Mouse (Mus musculus) ovary, postnatal 10 days (tissue): ENCODE results near the gene Adipor2.

Experiments used
- DNase-seq: peaks from one replicate; pipeline ENCODE4 v3.0.0; 2022; ENCODE audit warnings: low spot score

Gene Adipor2

DNA sequence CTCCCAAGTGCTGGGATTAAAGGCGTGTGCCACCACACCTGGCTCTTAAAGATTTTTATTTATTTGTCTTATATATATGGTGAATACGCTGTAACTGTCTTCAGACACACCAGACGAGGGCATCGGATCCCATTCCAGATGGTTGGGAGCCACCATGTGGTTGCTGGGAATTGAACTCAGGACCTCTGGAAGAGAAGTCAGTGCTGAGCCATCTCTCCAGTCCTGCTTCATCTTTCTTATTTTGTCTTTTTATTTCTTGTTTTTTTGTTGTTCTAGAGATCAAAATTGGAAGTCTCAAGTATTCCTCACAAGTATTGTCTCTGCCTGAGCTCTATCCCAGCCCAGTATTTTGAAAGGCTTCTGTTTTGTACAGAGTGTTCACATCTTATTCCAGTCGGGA, 2.9 kb upstream of the Adipor2 start:
- DNase-seq = no peak

DNA sequence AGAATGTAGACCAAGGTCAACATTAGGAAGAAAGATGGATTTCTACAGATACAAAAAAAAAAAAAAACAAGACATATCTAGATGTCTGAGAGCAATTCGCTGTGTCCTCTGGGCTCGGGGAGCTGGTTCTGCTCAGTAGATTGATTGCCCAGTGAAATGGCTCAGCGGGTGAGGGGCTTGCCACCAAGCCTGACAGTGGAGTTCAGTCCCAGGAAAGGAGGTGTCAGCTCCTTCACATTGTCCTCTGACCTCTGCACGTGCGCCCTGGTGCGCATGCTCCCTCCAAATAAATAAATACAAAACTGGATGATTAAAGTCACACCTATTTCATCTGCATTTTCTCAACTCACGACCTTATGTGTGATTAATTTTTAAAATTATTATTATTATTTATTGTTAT, 1.9 kb upstream of the Adipor2 start:
- no peak for DNase-seq

GRCm38 (mm10) chr6:119418392-119419251, 1.1 kb upstream of the Adipor2 start:
- DNase-seq = no peak

GRCm38 (mm10) chr6:119417821-119418220, 317 bp upstream of the Adipor2 start:
- DNase-seq = no peak

GRCm38 (mm10) chr6:119416643-119417042, 861 bp downstream of the Adipor2 start:
- DNase-seq = no peak

DNA sequence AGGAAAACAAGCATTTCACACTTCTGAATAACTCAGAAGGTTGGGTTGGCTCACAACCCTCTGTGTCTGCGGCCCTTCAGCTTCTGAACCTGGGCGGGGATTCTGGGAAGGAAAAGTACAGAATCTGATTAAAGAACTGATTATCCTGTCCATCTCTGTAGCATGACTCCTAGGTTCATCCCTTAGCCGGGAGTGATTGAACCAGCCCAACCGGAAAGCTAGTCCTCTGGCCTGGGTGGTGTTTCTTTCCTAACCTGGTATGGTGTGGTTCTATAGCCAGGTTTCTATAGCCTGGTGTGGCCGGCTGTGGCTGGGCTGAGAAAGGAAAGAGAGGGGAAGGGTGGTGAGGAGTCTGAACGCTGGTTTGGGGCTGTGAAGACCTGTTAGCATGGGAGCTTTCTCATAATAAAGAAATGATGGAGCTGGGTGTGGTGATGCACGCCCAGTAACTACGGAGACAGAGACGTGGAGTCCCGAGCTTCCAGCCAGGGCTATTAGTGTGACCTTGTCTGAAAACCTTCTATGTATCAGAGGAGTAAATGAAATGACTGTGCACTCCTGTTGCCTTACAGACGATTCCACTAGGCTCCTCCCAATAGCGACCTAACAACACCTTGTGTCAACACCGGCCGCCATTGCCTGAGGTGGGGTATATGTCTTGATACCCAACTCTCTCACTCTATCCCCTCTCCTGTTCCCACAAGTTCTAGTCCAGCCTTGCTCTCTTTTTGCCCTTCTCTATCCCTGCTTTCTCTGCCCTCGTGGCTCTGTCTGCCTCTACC, 3.1 kb downstream of the Adipor2 start:
- no peak for DNase-seq

DNA sequence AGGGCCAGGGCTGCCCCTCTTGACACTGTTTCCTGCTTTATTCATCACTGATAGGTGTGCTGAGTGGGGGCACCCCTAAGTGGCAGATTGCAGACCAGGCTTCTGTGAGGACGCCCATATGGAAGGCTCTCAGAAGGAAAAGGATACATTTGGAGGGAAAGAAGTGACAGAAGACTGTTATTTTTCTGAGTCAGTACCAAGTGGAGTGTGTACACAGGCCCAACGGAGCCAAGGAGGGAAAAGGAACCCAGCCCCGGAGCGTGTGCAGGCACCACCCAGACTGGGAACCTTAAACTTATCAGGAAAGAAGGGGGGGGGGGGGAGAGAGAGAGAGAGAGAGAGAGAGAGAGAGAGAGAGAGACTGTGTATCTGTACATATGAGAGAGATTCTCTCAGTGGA, 4.9 kb downstream of the Adipor2 start:
- DNase-seq = no peak

DNA sequence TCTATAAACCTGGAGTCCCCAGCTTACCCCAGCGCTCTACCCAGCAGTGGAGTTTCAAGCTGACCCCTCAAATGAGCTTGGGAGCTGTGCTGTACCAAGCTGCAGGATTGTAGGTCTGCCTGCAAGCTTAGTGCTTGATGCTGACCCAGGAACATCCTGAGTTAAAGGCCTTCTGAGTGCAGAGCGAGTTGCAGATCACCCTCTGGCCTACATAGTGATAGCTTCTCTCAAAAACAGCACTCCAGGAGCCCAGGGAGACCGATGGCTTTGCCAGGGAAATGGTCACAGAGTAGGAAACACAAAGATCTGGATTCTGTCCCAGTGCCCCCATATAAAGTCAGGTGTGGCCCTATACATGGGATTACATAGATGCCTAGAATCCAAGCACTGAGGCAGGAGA, 6.0 kb downstream of the Adipor2 start:
- no peak for DNase-seq

DNA sequence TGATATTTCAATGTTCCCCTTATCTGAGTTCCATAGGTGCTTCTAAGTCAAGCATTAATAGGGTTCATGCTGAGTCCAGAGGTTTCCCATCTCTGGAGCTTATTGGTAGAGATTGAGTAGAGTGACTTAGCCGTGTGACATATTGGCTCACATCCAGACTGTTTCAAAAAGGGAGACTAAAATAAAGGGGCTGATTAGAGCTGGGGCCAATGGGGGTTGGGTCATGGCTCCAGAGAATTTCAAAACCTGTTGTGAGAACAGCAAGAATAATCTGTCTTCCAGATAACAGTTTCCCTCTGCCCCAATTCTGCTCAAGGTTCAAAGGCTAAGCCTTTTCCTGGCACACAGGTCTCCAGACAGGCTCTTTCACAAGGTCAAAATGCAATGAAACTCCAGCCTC, 7.7 kb downstream of the Adipor2 start:
- DNase-seq = no peak

GRCm38 (mm10) chr6:119408582-119408981, 8.9 kb downstream of the Adipor2 start:
- DNase-seq = no peak

- no peak for DNase-seq
These were observed 9.7 kb downstream of the Adipor2 start for GRCm38 (mm10) chr6:119407818-119408217.

DNA sequence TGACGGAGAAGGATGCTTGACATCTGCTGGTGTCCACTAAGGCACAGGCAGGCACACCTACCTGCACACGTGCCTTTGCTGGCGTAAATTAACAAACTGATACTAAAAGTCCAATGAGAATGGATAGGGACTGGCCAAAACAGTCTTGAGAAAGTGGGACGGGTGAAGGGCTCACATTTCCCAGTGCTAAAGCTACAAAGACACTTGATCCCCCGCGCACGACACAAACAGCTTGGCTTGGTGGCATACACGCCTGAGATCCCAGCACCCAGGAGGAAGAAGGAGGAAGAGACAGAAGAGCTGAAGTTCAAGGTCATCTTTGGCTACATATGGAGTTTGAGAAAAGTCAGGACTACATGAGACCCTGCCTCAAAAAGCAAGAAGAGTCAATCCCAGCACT, 11.0 kb downstream of the Adipor2 start:
- no peak for DNase-seq

- DNase-seq = no peak
These were observed 12.2 kb downstream of the Adipor2 start for GRCm38 (mm10) chr6:119405310-119405709.

DNA sequence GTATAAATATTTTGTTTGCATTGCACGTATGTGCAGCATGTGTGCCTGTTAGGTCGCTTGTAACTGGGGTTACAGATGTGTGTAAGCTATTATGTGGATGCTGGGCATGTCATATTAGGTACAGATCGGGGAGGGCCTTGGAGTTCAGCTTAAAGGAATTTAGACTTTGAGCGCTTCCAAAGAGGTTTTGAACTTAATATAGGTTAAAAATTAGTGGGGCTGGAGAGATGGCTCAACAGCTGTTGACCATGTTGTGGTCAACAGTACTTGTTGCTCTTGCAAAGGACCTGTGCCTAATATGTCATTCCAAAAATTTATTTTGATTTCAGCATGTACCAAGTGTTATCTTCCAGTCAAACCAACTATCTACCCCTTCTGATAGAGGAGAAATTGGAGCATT, 12.7 kb downstream of the Adipor2 start:
- no peak for DNase-seq

- no peak for DNase-seq
These were observed 14.5 kb downstream of the Adipor2 start for GRCm38 (mm10) chr6:119402976-119403375.

GRCm38 (mm10) chr6:119401545-119402304, 15.8 kb downstream of the Adipor2 start:
- no peak for DNase-seq

- no peak for DNase-seq
These were observed 16.9 kb downstream of the Adipor2 start for GRCm38 (mm10) chr6:119400649-119401048.

- no peak for DNase-seq
These were observed 18.1 kb downstream of the Adipor2 start for GRCm38 (mm10) chr6:119399371-119399770.

- DNase-seq = no peak
These were observed 21.2 kb downstream of the Adipor2 start for GRCm38 (mm10) chr6:119396309-119396634.

DNA sequence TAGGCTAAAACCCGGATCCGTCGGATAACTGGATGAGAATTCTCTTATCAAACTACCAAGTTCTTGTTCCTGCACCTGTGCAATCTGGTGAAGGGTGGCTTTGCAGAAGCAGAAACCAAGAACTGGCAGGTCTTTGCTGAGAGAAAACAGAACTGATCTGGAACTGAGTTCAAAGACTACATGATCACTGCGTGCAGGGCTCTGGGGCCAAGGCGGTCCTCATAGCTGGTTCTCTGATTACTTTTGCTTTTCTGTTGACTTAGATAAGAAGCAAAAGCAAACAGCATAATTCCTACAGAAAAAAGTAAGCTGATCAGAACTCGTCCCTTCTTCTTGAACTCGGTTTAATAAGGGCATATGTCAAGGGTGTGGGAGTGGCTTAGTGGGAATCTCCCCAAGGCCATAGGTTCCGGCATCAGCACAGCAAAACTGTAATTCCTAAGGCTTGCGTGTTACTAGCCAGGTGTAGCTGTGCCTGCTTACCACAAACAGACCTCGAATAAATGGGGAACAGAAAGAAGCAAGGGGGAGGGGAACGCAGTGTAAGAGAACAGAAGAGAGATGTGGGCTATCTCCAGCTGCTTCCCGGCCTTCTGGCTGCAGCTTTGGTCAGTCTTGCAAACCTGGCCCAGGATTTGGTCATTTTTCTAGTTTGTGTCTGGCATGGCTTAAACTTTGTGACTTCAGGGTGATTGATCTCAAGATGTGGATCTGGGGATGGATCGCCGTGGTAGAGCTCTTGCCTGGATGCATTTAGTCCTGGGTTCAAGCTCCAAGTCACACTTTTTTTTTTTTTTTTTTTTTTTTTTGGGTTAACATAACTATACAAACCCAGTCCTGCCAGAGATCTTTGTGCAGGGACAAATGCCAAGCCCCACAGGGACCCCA, 21.8 kb downstream of the Adipor2 start:
- no peak for DNase-seq

DNA sequence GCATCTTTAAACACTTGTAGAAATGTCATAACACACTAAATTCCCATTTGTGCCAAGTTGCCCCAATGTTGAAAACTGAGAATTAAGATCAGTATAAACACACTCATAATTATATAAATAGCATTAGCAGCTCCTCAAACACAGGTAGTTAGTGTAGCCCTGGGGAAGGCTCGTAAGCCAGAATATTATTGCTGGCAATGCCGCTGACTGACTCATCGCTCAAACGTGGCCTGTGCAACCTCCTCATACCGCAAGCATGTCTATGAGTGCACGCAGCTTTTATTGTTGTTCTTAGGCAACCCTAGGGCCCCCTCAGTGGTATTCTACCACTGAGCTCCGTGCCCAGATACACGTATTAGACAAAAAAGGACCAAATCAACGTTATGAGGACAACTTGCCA, 24.7 kb downstream of the Adipor2 start:
- no peak for DNase-seq

GRCm38 (mm10) chr6:119390728-119391127, 26.8 kb downstream of the Adipor2 start:
- DNase-seq = no peak
